Mouse (Mus musculus): Measurements from ENCODE around the gene Oas1f.
A peak's percentile ranks its signal among the peaks of the same experiment; 100 is the strongest.
"Not testable (repeated sequence)": the region's sequence is repeated elsewhere in the genome, so short reads cannot be mapped to it uniquely, and the experiment has no call there.

The Oas1f gene

DNA sequence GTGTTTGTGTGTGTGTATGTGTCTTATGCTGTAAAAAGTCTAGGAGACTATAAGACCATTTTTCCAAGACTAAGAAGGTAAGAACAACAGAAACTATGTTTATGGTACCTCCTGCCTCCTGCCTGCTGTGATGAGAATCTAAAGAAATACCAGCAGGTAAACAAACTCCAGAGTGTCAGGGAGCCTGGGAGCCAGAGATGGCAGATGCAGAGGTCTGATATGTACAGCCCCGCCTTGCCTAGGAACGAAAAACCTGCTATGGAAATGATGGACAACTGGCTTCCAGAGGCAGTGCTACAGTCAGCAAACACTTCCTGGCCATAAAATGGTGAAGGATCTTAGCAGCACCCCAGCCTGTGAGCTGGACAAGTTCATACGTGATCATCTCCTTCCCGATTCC is at the start of gene Oas1f:
Gene Oas1f (plus strand): TSS at position 301 of the 400 bp plus-strand sequence.
- no peak for DNase-seq (ENCODE audit: low read depth in 2 of 2, low spot score in 2 of 2)

DNA sequence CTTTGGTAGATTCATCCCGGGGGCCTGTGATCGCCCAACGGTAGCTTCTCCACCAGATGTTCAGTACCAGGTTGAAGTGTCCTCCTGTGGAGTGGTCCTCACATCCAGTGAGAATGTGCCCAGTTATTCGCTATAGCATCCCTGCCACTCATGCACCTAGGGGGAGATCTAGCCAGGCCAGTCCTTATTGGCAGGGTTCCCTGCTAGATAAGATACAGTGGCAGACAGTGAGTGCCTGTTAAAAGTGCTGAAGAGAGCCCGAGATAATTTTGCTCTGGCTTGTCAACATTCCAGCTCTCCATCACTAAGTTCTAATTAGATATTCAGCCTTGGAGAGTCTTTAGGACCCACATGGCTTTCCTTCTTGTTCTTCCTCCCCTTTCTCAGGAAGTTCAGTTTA is 49.0 kb upstream of the Oas1f start:
- DNase-seq (ENCODE audit: low read depth in 2 of 2, low spot score in 2 of 2), result not testable (repeated sequence)

DNA sequence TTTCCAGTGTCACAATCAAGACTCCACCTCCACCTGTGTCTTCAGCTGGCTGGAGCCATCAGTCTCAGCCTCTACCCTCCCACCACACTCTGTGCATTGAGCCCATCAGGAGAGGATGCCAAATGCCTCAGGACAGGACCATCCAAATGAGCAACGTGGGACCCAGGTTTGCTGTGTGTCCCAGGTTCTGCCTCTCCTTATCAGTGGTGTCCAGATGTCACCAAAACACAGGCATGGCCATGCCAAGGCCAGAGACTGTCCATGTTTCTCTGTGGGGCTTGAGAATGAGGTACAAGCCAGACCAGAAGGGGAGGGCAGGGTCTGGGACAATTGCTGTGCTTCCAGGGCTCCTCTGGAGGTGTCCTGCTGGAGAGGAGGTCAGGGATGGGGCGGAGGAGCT is 48.2 kb upstream of the Oas1f start:
- DNase-seq (ENCODE audit: low read depth in 2 of 2, low spot score in 2 of 2), result not testable (repeated sequence)

DNA sequence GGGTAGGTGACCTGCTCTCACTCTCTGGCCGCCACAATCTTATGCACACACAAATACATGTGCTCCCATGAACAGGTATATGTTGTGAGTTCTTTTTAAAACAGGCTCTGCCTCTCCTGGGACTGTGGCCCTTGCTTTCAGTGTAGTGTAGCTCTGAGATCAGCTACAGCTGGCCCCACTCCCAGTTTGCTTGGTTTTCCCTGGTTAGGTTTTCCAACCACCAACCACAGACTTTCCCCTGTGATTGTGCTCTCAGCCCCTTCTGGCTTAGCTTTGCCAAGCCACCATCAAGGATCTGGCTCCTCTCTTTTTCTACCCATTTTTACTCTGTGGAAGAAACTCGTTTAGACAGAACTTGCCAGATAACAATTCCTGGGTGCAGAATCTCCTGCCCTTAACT is 43.6 kb upstream of the Oas1f start:
- DNase-seq (ENCODE audit: low read depth in 2 of 2, low spot score in 2 of 2), result no peak

DNA sequence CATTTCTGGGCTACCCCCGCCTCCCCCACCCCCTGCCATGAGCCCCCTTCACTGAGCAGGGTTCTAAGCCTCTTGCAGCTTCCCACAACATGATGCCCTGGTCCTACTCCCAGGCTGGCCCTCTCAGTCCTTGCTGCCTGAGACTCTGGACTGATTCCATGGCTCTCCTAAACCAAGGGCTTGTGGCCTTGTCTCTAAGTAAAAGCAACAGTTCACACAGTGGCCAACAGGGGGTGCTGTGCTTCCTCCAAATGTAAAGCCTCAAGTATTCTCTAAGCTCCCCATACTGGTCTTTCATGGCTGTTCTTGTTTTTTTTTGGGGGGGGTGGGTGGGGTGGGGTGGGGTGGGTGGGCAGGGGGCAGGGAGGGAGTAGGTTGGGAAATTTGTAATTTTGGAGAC is 40.7 kb upstream of the Oas1f start:
- DNase-seq (ENCODE audit: low read depth in 2 of 2, low spot score in 2 of 2), result peak; percentile 58 to 70

DNA sequence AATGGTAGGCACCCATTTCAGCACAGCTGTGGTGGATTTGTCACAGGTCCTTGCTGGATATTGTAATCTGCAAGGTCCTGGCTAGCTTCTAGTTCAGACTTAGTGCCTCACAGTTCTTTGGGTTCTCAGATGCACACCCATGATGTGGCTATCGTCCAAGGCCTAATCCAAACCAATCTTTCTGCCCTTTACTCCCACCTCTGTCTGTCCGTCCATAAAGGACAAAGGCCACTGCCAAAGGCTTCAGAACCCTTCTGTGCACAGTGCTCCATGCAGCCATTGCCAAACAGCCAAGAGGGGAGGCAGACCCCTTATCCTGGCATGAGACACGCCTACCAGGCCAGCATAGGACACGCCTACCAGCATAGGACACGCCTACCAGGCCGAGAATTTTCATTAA is 38.0 kb upstream of the Oas1f start:
- DNase-seq (ENCODE audit: low read depth in 2 of 2, low spot score in 2 of 2), result no peak

DNA sequence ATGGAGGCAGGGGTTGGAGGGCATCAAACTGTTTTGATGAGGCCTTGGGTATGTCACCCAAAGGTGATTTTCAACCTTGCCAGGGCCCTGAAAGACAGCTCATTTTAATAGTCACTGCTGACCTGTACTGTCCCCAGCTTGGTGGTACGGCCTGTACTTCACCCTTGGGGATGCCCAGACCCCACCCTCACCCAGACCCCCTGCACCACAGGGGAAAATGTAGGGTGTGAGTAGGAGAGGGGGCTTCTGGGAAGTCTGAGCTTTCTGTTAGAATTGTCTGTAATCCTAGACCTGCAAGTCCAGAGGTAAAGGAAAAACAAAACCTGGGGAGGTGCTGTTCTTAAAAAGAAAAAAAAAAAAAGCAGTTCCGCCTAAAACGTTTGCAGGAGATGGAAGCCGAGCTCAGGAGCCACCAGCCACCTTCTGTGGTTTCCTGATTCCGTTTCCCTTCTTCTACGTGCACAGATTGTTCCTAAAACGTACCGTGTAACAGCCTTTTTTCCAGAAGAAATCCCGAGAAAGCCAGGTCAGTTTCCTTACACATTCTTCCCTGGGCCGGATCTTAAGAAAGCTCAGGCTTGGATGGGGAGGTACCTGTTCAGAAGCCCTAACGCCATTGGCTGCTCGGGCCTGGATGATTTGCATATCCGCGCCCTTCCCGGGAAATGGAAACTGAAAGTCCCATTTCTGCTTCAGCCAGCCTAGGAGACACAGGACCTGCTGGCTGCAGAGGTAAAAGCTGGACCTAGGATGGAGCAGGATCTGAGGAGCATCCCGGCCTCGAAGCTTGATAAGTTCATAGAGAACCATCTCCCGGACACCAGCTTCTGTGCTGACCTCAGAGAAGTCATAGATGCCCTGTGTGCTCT is 35.0 kb upstream of the Oas1f start, which contains the start of gene Oas1c:
Gene Oas1c (minus strand): TSS at position 564 of the 869 bp plus-strand sequence.
- peak; percentile 54 to 73 for DNase-seq (ENCODE audit: low read depth in 2 of 2, low spot score in 2 of 2)

DNA sequence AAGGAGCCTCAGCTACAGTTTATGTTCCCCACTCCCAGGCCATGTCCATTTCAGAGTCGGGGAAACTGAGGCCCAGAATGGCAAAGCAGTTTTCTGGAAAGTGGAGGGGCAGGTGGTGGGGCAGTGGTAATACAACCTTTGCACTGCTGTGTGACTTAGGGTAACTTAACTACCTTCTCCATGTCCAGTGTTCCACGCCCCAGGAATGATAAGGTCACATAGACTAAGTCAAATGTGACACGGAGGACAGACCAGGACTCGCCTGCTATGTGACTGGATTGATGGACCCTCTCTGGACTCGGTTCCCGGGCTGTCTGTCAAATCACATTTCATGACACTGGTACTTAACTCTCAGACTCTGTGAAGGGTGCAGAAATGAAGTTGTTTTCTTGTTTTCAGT is 34.1 kb upstream of the Oas1f start:
- DNase-seq (ENCODE audit: low read depth in 2 of 2, low spot score in 2 of 2), result no peak

DNA sequence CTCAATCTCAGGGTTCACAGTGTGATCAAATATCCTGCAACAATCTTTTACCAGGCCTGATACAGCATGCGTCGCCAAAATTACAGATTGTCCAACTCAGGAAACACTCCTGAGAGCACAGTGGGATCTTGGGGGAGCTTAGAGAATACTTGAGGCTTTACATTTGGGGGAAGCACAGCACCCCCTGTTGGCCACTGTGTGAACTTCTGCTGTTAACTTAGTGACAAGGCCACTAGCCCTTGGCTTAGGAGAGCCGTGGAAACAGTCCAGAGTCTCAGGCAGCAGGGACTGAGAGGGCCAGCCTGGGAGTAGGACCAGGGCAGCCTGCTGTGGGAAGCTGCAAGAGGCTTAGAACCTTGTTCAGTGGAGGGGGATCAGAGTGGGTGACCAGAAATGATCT is 31.2 kb upstream of the Oas1f start:
- DNase-seq (ENCODE audit: low read depth in 2 of 2, low spot score in 2 of 2), result peak; percentile 58 to 69

DNA sequence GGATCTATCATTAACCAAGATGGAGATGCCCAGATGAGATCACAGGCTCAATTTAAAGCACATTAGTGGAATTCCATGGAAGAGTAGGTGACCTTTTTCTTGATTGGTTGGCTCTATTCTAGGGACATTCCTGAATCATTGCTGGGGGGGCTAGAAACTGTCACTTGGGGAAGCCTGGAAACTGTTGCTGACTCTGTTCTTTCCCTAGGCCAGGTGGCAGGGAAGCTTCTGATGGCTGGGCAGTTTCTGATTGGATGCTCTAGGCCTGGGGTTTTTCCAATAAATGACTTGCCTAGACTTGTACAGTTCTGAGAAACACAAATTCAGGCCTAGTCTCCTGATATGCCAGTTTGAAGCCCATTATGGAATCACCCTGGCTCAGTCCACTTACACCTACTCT is 28.2 kb upstream of the Oas1f start:
- DNase-seq (ENCODE audit: low read depth in 2 of 2, low spot score in 2 of 2), result no peak

DNA sequence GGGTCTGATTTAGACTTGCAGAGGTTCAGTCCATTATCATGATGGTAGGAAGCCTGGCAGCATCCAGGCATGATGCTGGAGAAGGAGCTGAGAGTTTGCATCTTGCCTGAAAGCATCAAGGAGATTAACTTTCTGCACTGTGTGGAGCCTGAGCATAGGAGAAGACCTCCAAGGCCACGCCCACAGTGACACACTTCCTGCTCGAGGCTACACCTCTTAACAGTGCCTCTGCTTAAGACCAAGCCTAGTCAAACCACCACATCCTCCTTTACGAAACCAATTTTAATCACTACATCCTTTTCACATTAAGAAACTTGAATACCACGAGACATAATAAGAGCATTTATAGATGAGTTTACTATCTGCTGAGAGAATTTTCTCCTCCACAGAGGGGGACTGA is 16.1 kb upstream of the Oas1f start:
- peak; percentile 10 to 41 for DNase-seq (ENCODE audit: low read depth in 2 of 2, low spot score in 2 of 2)

DNA sequence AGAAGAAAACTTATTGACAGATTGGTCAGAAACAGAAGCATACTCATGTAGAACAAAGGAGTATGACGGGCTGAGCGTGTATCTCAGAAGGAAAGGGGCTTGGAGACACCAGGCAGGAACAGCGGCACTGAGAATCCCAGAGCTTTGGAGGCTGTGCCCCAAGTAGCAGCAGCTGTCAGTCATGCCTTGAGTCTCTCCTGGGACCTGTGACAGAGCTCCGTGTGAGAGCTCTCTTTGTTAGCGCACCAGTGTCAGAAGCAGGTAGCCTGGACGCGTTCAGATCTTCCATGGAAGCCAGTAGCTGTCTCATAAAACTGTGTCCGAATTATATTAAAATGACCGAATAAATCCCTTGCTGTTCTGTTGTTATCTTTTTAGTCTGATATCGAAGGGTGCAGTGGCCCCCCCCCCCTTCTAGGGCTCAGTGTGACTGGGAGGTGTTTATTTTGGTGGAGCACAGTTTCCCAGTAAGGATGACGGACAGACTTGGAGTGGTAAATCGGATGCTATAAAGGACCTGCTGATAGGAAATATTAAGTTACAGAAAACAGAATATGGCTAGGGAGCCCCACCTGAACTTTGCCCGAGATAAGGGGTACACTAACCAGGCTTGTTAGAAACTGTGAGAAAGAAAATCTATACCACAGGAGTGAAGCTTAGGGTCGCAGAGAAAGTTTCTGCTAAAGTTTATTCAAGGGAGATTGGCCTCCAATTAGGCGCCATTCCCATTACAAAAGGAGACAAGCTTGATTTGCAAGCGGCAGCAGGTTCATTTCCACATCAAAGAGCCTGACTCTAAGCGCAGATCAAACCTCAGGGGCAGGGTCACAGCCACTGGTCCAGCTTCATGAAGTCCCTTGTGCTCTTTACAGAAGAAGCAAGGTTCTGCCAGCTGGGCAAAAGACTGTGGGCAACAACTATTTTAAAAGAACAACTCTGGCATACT is 13.6 kb upstream of the Oas1f start:
- DNase-seq (ENCODE audit: low read depth in 2 of 2, low spot score in 2 of 2), result no peak

DNA sequence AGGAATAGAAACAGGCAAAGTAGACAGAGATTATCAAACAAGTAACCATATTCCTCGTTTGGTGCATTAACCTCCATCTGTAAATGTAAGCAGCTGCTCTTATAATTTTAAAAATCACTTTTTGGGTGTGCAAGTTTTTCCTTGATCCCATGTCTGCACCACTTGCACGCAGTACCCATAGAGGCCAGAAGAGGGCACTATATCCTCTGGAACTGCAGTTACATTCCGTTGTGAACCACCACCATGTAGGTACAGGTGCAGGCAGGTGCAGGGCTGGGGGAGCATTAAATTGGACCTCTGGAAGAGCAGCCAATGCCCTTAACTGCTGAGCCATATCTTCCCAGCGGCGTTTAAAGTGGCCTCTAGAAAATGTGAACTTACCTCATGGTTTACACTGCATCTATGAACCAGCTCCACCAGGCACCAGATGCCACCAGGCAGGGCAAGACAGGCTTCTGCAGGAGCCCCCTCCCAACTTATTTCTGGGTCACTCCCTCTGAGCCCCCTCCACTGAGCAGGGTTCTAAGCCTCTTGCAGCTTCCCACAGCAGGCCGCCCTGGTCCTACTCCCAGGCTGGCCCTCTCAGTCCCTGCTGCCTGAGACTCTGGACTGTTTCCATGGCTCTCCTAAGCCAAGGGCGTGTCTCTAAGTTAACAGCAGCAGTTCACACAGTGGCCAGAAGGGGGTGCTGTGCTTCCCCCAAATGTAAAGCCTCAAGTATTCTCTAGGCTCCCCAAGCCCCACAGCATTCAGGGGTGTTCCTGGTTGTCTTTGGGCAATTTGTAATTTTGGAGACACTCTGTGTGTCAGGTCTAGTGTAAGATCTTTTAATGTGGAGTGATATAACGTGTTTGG is 10.2 kb upstream of the Oas1f start:
- peak; percentile 54 to 68 for DNase-seq (ENCODE audit: low read depth in 2 of 2, low spot score in 2 of 2)

DNA sequence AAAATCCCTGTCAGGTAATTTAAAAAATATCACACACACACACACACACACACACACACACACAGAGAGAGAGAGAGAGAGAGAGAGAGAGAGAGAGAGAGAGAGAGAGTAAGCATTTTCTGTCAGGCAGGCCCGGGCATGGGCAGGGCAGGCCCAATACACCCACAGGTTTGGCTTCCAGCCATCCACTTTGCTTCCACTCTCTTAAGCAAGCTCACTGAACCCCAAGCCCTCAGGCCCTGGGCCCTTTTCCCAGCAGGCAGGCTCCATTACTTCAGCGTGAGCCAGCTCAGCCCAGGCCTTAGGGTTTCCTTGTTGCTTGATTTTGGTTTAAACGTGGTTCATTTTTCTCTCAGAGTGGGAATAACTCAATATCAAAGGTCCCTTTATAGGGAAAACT is 2.5 kb upstream of the Oas1f start:
- no peak for DNase-seq (ENCODE audit: low read depth in 2 of 2, low spot score in 2 of 2)

DNA sequence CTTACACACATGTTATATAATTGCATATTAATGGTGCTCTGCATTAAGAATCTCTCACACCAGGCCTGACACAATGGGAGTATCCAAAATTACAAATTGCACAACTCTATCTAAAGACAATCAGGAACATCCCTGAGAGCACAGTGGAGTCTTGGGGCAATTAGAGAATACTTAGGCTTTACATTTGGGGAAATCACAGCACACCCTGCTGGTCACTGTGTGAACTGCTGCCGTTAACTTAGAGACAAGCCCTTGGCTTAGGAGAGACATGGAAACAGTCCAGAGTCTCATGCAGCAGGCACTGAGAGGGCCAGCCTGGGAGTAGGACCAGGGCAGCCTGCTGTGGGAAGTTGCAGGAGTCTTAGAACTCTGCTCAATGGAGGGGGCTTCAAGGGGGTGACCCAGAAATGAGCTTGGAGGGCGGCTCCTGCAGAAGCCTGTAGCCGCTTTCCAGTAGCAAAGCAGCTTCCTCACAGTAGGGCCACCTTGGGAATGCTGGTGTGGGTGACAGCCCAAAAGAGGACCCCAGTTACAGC is 2.5 kb downstream of the Oas1f start:
- peak; percentile 39 to 56 for DNase-seq (ENCODE audit: low read depth in 2 of 2, low spot score in 2 of 2)

DNA sequence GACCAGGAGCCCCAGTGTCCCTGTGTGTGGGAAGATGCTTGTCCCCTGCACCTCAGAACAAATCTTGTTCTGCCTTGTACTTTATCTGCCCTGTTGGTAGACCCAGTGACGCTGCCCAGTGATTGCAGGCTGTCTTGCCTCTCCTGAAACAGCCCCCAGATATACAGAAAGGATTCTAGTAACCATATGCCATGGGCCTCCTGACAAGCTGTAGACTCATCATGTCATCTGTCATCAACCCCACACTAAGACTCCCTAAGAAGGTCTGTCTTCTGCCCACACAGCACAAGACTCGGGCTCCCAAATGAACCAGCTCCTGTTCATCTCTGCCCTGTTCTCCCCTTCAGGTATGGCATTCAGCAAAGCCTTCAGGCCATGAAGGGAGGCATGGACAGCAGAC is 12.1 kb downstream of the Oas1f start:
- DNase-seq (ENCODE audit: low read depth in 2 of 2, low spot score in 2 of 2), result no peak

DNA sequence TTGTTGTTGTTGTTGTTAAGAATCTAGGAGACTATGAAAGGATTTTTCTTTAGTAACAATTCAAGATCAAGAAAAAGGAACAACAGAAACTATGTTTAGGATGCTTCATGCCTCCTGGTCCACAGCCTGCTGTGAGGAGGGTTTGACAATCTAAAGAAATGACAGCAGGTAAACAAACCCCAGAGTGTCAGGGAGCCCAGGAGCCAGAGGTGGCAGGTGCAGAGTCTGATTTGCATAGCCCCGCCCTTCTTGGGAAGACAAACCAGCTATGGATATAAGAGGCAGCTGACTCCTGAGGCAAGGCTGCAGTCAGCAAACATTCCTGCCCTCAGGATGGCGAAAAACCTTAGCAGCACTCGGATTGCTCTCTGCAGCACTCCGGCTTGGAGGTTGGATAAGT is 14.0 kb downstream of the Oas1f start, which contains the start of gene Oas1h:
Gene Oas1h (plus strand): TSS at position 301 of the 400 bp plus-strand sequence.
- DNase-seq (ENCODE audit: low read depth in 2 of 2, low spot score in 2 of 2), result no peak

DNA sequence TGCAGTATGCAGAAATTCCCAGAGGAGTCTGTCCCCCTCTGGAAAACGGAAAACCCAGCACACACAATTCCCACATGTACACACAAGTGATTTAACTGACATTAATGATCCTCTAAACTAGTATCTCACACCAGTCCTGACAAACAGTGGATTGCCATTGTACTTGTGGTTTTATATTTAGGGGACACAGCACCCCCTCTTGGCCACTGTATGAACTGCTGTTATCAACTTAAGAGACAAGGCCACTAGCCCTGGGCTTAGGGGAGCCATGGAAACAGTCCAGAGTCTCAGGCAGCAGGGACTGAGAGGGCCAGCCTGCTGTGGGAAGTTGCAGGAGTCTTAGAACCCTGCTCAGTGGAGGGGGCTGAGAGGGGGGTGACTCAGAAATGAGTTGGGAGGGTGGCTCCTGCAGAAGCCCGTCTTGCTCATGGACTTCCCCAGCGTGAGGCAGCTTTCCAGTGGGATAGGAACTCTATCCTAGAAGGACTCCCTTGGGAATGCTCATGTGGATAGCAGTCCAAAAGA is 18.2 kb downstream of the Oas1f start:
- peak; percentile 10 to 14 for DNase-seq (ENCODE audit: low read depth in 2 of 2, low spot score in 2 of 2)

DNA sequence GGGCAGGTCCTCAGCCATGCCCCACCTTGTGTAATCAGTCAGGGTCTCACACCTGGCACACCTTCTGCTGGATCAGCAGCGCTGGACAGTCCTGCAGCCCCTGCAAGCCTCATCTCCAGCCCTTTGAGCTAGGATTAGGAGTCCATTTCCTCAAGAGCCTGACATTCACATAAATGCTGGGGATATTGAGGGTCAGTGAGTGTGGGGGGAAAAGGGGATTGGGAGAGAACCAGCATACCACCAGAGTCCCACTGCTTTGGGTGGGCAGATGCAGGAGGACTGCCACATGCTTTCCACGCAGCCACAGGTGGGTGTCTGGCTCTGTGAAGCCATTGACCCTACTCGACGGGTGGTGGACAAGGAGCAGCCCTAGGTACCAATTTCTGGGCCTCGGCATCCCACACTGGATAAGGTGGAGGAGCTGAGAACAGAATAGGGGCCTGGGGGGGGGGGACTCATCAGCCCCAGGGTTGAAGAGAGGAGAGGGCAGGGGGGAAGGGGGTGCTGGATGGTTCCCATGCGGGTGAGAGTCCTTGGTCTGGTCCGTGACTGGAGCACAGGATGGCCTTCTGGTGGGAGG is 22.4 kb downstream of the Oas1f start:
- DNase-seq (ENCODE audit: low read depth in 2 of 2, low spot score in 2 of 2), result no peak

DNA sequence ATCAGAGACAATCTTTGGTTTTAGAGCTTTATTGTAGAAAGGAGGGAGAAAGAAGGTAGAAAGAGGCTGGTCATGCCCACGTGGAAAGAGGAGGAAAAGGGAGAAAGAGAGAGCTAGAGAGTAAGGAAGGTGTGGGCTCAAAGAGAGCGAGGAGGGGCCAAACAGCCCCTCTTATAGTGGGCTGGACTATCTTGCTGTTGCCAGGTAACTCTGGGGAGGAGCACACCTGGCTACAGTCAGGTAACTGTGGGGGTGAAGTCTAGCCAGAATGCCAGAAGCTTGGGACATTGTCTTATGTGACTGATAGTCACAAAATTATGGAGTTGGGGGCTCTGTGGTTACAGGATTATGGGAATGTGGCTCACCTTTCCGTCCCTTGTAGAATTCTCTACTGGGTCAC is 22.9 kb downstream of the Oas1f start:
- DNase-seq (ENCODE audit: low read depth in 2 of 2, low spot score in 2 of 2), result no peak

All from CD8-positive naive resting alpha-beta T cell, adult 2 months (primary cell).